Mouse (Mus musculus) urinary bladder, adult 2 months (tissue): Measurements from ENCODE around the gene Pitpnb. TPM values are rescaled to one million over a fixed set of nuclear protein-coding genes. Genes with fewer than 3 reads are reported as not detected.

Source experiments
- DNase-seq: peaks from one replicate; pipeline ENCODE4 v3.0.0; 2022; ENCODE audit warnings: low spot score
- polyA plus RNA-seq: library from polyadenylated mRNA; depleted of rRNA; stranded (reverse); fragments of >200 nt; gene quantifications from 2 replicates; pipeline ENCODE4 v1.2.3, GENCODE M21; 2012

The Pitpnb gene
- polyA plus RNA-seq, 1 experiment, result 65.4 TPM

- DNase-seq, result no peak
Measured at GRCm38 (mm10) chr5:111344721-111345400, 14.3 kb downstream of the Pitpnb start.

- DNase-seq, result no peak
Measured at GRCm38 (mm10) chr5:111356811-111357617, 26.5 kb downstream of the Pitpnb start.

DNA sequence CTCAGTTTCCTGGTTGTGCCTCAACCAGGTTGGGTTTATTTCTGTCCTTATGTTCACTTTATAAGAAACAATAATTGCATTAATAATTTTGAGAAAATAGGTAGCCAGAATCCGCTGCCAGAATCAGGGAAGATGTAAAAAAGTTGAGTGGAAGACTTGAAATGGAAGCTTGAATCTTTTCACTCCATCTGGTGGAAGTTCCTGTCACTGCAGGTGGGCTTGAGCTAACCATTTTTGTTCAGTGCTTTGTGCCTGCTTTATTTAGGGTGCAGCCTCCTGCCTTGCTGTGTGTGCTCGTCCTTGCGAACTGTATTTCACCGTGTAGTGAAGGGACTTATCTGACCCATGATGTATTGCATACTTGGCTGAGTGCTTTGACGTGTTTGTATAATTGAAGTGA, 30.0 kb downstream of the Pitpnb start:
- no peak for DNase-seq

DNA sequence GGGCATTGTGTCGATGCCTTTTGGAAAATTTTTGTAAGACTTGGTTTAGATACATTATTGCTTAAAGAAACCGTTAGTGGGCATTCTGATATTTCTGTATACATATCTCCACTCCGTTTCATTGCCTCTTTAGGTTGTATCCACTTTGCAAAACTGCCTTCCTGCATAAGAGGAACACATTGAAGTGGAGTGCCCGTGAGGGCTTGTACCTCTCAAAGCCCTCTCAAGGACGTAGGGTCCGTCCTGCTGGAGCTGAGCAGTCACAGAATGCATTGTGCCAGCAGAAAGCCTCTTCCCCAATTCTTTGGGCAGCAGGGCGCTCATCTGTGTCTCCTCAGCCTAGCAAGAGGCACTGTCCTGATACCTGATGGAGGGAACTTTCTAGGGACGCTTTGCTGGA, 30.5 kb downstream of the Pitpnb start:
- DNase-seq, result no peak

DNA sequence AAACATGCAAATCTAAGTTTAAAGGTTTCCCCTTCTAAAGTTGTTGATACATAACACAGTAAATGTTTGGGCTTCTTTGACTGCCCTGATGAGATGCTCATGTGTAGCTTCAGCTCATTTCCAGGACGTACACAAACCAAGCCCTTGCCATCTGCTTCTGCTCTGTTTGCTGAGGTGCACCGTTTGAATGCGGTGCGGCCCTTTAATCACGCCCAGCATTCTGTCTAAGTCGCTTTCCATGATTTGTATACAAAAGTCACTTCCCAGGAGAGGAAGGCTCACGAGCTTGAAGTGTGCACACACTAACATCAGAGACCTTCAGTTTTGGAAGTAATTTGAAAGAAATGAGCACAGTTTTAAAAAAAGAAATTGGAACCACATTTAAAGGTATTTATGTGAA, 31.3 kb downstream of the Pitpnb start:
- DNase-seq, result no peak

DNA sequence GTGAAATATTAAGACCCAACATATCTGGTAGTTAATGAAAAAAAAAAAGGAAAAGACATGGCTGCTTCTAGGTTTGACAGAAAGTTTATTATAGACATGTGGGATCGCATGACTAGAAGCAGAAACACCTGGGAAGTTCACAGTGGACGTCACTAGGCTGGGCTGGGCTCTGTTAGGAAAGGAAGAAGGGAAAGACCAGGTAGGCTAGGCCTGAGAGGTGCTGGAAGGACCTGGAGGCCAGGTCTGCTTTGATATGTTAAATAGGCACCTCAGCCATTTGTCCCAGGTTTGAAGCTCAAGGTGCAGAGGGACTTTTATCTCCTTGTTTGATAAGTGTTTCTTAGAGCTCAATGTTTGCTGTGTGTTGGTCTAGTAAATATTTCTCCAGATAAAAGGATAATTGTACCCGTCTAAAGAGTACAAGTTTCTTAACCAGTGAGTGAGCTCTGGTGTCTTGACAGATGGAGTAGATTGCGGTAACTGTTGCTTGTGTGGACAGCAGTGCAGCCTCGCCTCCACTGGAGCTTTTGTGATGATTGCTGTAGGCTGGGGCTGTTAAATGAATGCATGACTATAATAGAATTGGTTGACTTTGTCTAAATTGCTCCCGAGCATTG, 33.0 kb downstream of the Pitpnb start:
- no peak for DNase-seq

DNA sequence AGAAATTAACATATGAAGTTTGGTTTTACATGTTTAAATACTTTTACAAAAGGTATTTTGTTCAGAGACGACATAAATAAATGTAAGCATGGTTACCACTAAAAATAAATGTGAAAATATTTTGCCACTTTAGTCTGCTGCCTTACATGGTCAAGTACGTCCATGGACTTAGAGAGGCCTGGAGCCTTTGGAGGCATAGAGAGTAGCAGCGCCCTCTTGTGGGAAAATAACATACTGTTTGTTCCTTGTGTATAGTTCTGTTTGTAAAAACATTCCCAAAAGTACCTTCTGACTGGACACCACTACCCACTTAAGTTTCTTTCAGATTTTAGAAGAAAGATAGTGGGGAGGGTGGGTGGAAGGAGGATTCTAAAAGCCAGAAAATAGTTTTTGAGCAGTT, 34.0 kb downstream of the Pitpnb start:
- no peak for DNase-seq

GRCm38 (mm10) chr5:111366140-111366539, 35.6 kb downstream of the Pitpnb start:
- DNase-seq, result no peak

- DNase-seq, result no peak
Measured at GRCm38 (mm10) chr5:111367937-111368517, 37.5 kb downstream of the Pitpnb start.

- DNase-seq, result no peak
Measured at GRCm38 (mm10) chr5:111368576-111368975, 38.0 kb downstream of the Pitpnb start.

- no peak for DNase-seq
Measured at GRCm38 (mm10) chr5:111375616-111376015, 45.1 kb downstream of the Pitpnb start.

GRCm38 (mm10) chr5:111376276-111377020, 45.9 kb downstream of the Pitpnb start:
- DNase-seq, result no peak

DNA sequence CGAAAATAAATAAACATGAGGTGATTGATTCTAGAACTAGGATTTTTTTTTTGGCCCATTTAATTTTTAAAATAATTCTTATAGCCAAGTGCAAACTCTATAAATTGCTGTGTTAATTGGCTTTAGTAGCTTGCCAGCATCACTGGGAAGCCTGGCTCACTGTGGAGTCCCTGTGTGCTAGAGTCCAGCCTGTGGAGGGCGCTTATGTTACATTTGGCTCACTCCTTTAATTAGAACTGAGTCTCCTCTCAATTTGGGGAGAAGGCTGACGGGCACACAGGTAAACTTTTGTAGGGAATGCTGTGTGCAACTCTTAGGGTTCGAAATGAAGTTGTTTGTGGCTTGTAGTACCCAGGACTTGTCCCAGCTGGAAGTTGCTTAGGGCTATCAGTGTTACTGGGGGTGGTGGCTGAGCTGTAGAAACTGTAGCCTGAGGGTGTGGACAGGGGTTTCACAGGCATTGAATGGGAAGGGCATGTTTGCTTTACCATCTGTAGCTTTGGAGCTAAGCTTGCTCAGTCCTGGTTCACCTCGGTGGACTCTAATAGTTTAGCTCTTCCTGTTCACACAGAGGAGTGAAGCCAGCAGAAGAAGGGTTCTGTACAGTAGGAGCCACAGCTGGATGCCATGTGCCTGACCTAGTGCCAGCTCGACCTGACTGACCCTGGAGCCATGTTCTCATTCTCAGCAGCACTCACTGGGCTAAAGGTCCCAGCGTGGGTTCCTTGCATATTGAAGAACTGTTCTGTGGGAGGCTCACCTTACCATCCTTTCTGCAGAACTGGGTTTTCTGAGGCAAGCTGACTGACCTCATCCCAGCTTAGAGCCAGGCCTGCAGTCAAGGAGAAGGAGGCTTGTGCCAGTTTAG, 47.8 kb downstream of the Pitpnb start:
- DNase-seq, result no peak

DNA sequence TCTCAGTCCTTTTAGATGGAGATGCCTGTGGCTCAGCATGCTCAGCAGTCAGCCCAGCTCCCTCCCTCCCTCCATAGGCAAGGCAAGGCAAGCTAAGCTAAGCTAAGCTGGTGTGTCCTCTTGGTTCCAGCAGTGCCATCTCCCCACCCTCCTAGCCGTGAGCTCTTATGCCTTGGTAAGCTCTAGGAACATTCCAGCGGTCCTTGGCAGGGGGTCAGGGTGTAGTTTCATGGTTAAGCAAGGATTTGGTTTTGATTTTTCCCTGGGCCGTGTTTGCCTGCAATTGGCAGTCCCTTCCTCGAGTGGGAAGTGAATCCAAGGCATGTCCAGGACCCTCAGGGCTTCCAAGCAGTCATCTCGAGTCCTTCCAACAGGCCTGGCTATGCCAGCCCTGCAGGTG, 52.8 kb downstream of the Pitpnb start:
- no peak for DNase-seq

GRCm38 (mm10) chr5:111390911-111391310, 60.3 kb downstream of the Pitpnb start:
- no peak for DNase-seq

GRCm38 (mm10) chr5:111391485-111391884, 60.9 kb downstream of the Pitpnb start:
- no peak for DNase-seq

DNA sequence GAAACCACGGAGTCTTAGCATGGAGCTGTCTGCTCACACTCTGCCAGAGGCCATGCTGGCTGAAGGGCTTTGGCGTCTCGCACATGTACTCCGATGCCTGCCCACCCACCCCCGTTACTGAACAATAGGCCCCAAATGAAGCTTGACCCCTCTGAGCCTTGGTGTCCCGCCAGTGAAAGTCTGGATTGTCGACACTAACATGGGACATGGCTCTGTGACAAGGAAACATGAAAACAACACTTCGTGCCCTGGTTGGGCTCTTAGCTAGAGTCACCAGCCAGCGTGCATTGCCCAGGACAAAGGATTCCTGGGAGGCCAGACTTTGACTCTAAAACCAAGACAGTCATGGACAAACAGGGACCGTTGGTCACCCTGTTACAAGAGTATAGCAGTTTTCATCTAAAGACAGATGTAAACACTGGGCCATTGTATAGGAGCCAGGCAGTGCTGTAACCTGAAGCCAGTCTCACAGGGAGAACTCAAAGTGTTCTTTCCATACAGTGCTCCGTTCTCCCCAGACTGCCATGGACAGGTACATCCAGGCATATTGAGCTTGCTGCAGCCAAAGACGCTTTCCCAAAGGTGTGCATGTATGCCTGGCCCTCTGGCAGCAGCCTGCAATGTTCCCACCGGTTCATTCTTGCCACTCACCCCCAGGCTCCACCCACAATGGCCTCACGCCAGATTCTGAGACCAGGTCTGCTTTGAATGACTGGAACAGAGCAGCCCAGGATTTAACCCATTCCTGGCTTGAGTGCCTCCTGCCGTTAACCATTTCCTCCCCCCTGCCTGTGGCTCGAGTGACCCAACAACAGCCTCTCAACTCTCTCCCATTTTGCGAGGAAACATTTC, 63.0 kb downstream of the Pitpnb start:
- DNase-seq, result no peak

- no peak for DNase-seq
Measured at GRCm38 (mm10) chr5:111394198-111395053, 63.9 kb downstream of the Pitpnb start.

GRCm38 (mm10) chr5:111395771-111396170, 65.2 kb downstream of the Pitpnb start:
- DNase-seq, result no peak
